Mouse (Mus musculus) forebrain, embryonic 14.5 days (tissue): ENCODE measurements around the gene Crybb3. TPM values are rescaled to one million over a fixed set of nuclear protein-coding genes. Genes with fewer than 3 reads are reported as not detected.

Experiments
- ATAC-seq: fragments of 200-750 bp; cut with Nextera tagmentation; 2 replicates; pipeline ENCODE4 v1.8.0; 2017; ENCODE audit warnings: mild to moderate bottlenecking, moderate library complexity
- DNase-seq: peaks from one replicate; pipeline ENCODE4 v3.0.0-alpha.2; 2015; ENCODE audit warnings: low spot score
- H3K27ac ChIP-seq: fragments of 300-500 bp; sonication (generic); 2 replicates; pipeline ENCODE4 v1.5.1; 2014; ENCODE audit warnings: low read depth, mild to moderate bottlenecking, control low read depth, low read length, moderate library complexity
- H3K27me3 ChIP-seq: fragments of 300-500 bp; sonication (generic); replicated peaks from 2 replicates; pipeline ENCODE4 v1.6.1; 2014; ENCODE audit warnings: low read length, control low read depth, mixed read lengths; ENCODE audit not compliant: control insufficient read depth, insufficient read depth
- H3K36me3 ChIP-seq: fragments of 300-500 bp; sonication (generic); 2 replicates; pipeline ENCODE4 v1.6.1; 2014; ENCODE audit warnings: low read length, control low read depth; ENCODE audit not compliant: control insufficient read depth, insufficient read depth
- H3K4me1 ChIP-seq: fragments of 300-500 bp; sonication (generic); 2 replicates; pipeline ENCODE4 v1.6.1; 2014; ENCODE audit warnings: antibody characterized with exemption, low read length, control low read depth; ENCODE audit not compliant: control insufficient read depth, insufficient read depth
- H3K4me2 ChIP-seq: fragments of 300-500 bp; sonication (generic); 2 replicates; pipeline ENCODE4 v1.6.1; 2014; ENCODE audit warnings: mild to moderate bottlenecking, control low read depth, low read length
- H3K4me3 ChIP-seq: fragments of 300-500 bp; sonication (generic); 2 replicates; pipeline ENCODE4 v1.5.1; 2014; ENCODE audit warnings: low read depth, low read length, control low read depth
- H3K9ac ChIP-seq: fragments of 300-500 bp; sonication (generic); 2 replicates; pipeline ENCODE4 v1.6.1; 2014; ENCODE audit warnings: mild to moderate bottlenecking, low read length, control low read depth, moderate library complexity
- H3K9me3 ChIP-seq: fragments of 300-500 bp; sonication (generic); replicated peaks from 2 replicates; pipeline ENCODE4 v1.6.1; 2016; ENCODE audit warnings: low read length, control low read depth, mixed read lengths; ENCODE audit not compliant: control insufficient read depth
- WGBS: fragments of 180-500 bp; shearing (Covaris S2); extraction: QIAGEN DNeasy Blood & Tissue Kit; methylation state at CpG from one replicate; pipeline ENCODE4 v1.1.7; 2014; 5-methylcytosine and 5-hydroxymethylcytosine counted together
- polyA plus RNA-seq: library from polyadenylated mRNA; unstranded; fragments of >200 nt; fragmentation: Nextera tagmentation; extraction: Ambion mirVana; gene quantifications from 2 replicates; pipeline ENCODE4 v1.2.1, GENCODE M21; 2014

Gene Crybb3
- polyA plus RNA-seq: 0.48 and 0.70 TPM in 2 replicates

- no peak within 1 kb of the TSS for H3K4me3 ChIP-seq
- H3K27me3 ChIP-seq: no peaks in the 10 kb centered on the region
- 0 out of 2 replicates have a peak, but pooled peaks cover 3% of the 10 kb centered on the region for H3K4me1 ChIP-seq
- ATAC-seq (no peak), DNase-seq (no peak)
- no peak within 1 kb of the TSS for H3K4me2 ChIP-seq
- no peaks in the 10 kb centered on the region for H3K36me3 ChIP-seq
- no peaks in the 10 kb centered on the region for H3K9me3 ChIP-seq
- 88% methylated on average over 8 of the region's 8 CpGs for WGBS
- no peak within 1 kb of the TSS for H3K9ac ChIP-seq
- no peak within 1 kb of the TSS for H3K27ac ChIP-seq
These were observed at the start of gene Crybb3 for GRCm38 (mm10) chr5:113081439-113081838. Crybb3 (minus strand) TSS chr5:113081584.

GRCm38 (mm10) chr5:113128426-113128825, 47.0 kb upstream of the Crybb3 start:
- ATAC-seq: no peak
- H3K36me3 ChIP-seq: no peaks in the 10 kb centered on the region
- no peaks in the 10 kb centered on the region for H3K27me3 ChIP-seq
- no peak overlapping the region for H3K27ac ChIP-seq
- no peak for DNase-seq
- H3K4me1 ChIP-seq: peaks cover 14% of the 10 kb centered on the region
- no peak overlapping the region for H3K4me3 ChIP-seq
- H3K9ac ChIP-seq: no peak overlapping the region
- 74% methylated on average over 4 of the region's 4 CpGs for WGBS
- no peak overlapping the region for H3K4me2 ChIP-seq
- no peaks in the 10 kb centered on the region for H3K9me3 ChIP-seq

GRCm38 (mm10) chr5:113126476-113126875, 45.1 kb upstream of the Crybb3 start:
- ATAC-seq (no peak), DNase-seq (no peak)
- Histone ChIP-seq H3K9ac (no peak overlapping the region), H3K27me3 (no peaks in the 10 kb centered on the region), H3K27ac (no peak overlapping the region), H3K4me3 (no peak overlapping the region), H3K9me3 (no peaks in the 10 kb centered on the region), H3K36me3 (no peaks in the 10 kb centered on the region), H3K4me2 (no peak overlapping the region), H3K4me1 (peaks cover 8% of the 10 kb centered on the region; the same call in 1 of the 2 replicates)
- WGBS: 92% methylated on average over 12 of the region's 12 CpGs

- WGBS: 63% methylated on average over 10 of the region's 10 CpGs
- peaks cover 13% of the 10 kb centered on the region; the same call in 1 of the 2 replicates for H3K4me1 ChIP-seq
- ATAC-seq (no peak), DNase-seq (peak; percentile 53)
- no peaks in the 10 kb centered on the region for H3K27me3 ChIP-seq
- no peak overlapping the region for H3K4me2 ChIP-seq
- H3K36me3 ChIP-seq: no peaks in the 10 kb centered on the region
- no peaks in the 10 kb centered on the region for H3K9me3 ChIP-seq
- H3K4me3 ChIP-seq: no peak overlapping the region
- H3K9ac ChIP-seq: no peak overlapping the region
- H3K27ac ChIP-seq: no peak overlapping the region
These were observed 42.3 kb upstream of the Crybb3 start for GRCm38 (mm10) chr5:113123693-113124092.

GRCm38 (mm10) chr5:113122326-113123054, 41.1 kb upstream of the Crybb3 start:
- DNase-seq: no peak
- no peak for ATAC-seq
- 56% methylated on average over 12 of the region's 12 CpGs for WGBS

GRCm38 (mm10) chr5:113121591-113121875, 40.1 kb upstream of the Crybb3 start:
- Histone ChIP-seq H3K36me3 (no peaks in the 10 kb centered on the region), H3K9me3 (no peaks in the 10 kb centered on the region), H3K4me3 (no peak overlapping the region), H3K4me2 (no peak overlapping the region), H3K4me1 (peaks cover 17% of the 10 kb centered on the region; the same call in 1 of the 2 replicates), H3K9ac (no peak overlapping the region), H3K27me3 (no peaks in the 10 kb centered on the region), H3K27ac (no peak overlapping the region)
- no peak for ATAC-seq
- WGBS: 77% methylated on average over 6 of the region's 6 CpGs
- DNase-seq: no peak

More at GRCm38 (mm10) chr5:113122326-113123054, 41.1 kb upstream of the Crybb3 start:
- no peak overlapping the region for H3K27ac ChIP-seq
- H3K27me3 ChIP-seq: no peaks in the 10 kb centered on the region
- no peak overlapping the region for H3K4me3 ChIP-seq
- no peaks in the 10 kb centered on the region for H3K36me3 ChIP-seq
- H3K4me1 ChIP-seq: peaks cover 13% of the 10 kb centered on the region; the same call in 1 of the 2 replicates
- no peaks in the 10 kb centered on the region for H3K9me3 ChIP-seq
- no peak overlapping the region for H3K4me2 ChIP-seq
- H3K9ac ChIP-seq: no peak overlapping the region

DNA sequence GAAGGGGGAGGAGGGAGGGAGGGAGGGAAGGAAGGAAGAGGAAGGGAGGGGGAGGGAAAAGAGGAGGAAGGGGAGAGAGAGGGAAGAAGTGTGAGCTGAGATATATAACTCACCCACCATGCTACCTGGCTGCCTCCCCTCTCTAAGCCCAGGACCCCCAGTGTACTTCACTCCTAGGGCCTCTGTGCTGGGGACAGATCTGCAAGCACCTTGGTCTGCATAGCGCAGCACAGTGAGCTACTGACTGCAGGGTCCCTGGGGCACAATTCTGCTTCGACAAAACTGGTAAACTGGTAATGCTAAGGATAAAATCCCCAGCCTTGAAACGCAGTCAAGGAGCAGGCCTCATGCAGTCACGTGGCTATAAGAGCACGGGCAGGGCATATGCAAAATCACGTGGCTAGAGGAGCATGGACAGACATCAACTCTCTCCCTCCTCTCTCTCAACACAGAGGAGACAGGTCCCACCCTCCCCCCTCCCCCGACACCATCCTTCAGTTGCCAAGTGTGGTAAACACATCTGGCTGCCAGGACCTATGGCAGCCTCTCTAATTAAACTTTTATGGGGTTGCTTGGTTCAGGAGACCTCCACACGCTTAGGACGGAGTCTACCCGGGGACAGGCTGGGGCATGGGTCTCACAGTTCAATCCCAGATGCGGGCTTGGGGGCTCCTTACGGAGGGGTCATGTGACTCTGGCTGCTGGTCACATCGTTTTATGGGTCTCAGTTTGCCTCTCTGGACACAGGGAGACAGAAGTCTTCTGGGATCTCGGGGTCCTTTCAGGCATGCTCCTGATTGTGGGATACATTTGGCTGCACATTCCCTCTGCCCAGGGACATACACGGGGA, 39.6 kb upstream of the Crybb3 start:
- ATAC-seq (no peak), DNase-seq (no peak)
- no peak overlapping the region for H3K4me3 ChIP-seq
- WGBS: 36% methylated on average over 15 of the region's 15 CpGs
- H3K36me3 ChIP-seq: no peaks in the 10 kb centered on the region
- no peaks in the 10 kb centered on the region for H3K9me3 ChIP-seq
- no peak overlapping the region for H3K9ac ChIP-seq
- H3K27ac ChIP-seq: no peak overlapping the region
- no peaks in the 10 kb centered on the region for H3K27me3 ChIP-seq
- H3K4me2 ChIP-seq: no peak overlapping the region
- peaks cover 17% of the 10 kb centered on the region; the same call in 1 of the 2 replicates for H3K4me1 ChIP-seq

DNA sequence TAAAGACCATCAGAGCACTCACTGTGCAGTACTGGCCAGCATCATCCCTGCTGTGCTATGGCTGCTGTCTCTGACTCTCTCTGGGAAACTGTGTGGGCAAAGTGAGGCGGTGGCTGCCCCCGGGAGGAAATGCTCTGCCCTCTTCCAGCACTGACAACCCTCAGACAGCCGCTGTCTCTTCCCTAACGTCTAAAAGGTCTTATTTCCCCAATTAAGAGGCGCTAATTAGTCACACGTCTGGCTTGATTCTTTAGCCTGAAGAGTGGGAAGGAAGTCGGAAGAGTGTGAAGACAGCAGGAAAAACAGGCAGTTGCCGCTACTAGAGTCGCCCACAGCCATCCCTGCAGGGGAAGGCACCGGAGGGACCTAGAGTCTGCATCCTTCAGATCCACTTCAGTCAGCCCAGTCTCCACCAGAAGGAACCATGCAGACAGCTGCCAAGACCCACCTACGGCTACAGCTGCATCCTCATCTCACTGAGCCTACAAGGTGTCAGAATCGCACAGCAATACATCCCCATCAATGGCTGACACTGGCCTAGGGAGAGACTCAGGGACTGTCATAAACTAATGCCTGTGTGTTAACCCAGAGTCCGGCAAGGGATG, 38.6 kb upstream of the Crybb3 start:
- ATAC-seq: no peak
- Histone ChIP-seq H3K27me3 (no peaks in the 10 kb centered on the region), H3K4me3 (no peak overlapping the region), H3K9ac (peak overlapping the region; percentile 29), H3K4me1 (peaks cover 17% of the 10 kb centered on the region; the same call in 1 of the 2 replicates), H3K36me3 (no peaks in the 10 kb centered on the region), H3K27ac (no peak overlapping the region), H3K4me2 (no peak overlapping the region), H3K9me3 (no peaks in the 10 kb centered on the region)
- peak; percentile 45 for DNase-seq
- 29% methylated on average over 13 of the region's 13 CpGs for WGBS
